Mouse (Mus musculus): Measurements from ENCODE around the gene Zfp940.
A peak's percentile ranks its signal among the peaks of the same experiment; 100 is the strongest.
"Not testable (repeated sequence)": the region's sequence is repeated elsewhere in the genome, so short reads cannot be mapped to it uniquely, and the experiment has no call there.

The Zfp940 gene

GRCm38 (mm10) chr7:29853219-29853842 is at the start of gene Zfp940:
TSS of gene Zfp940 (minus strand) at chr7:29853669.
- DNase-seq (ENCODE audit: low read depth in 1 of 2, low spot score in 2 of 2) = peak in 1 of 2 experiments; percentile 41

GRCm38 (mm10) chr7:29898351-29898750 is 44.9 kb upstream of the Zfp940 start:
- no peak for DNase-seq (ENCODE audit: low read depth in 1 of 2, low spot score in 2 of 2)

GRCm38 (mm10) chr7:29892756-29893155 is 39.3 kb upstream of the Zfp940 start:
- DNase-seq (ENCODE audit: low read depth in 1 of 2, low spot score in 2 of 2) = no peak

- DNase-seq (ENCODE audit: low read depth in 1 of 2, low spot score in 2 of 2) = no peak
These were observed 37.0 kb upstream of the Zfp940 start for GRCm38 (mm10) chr7:29890501-29890900.

- no peak for DNase-seq (ENCODE audit: low read depth in 1 of 2, low spot score in 2 of 2)
These were observed 27.4 kb upstream of the Zfp940 start for GRCm38 (mm10) chr7:29880916-29881315.

GRCm38 (mm10) chr7:29880056-29880455 is 26.6 kb upstream of the Zfp940 start:
- DNase-seq (ENCODE audit: low read depth in 1 of 2, low spot score in 2 of 2) = no peak

- not testable (repeated sequence) for DNase-seq (ENCODE audit: low read depth in 1 of 2, low spot score in 2 of 2)
These were observed 24.1 kb upstream of the Zfp940 start for GRCm38 (mm10) chr7:29877561-29877960.

- DNase-seq (ENCODE audit: low read depth in 1 of 2, low spot score in 2 of 2) = no peak
These were observed 20.8 kb upstream of the Zfp940 start for GRCm38 (mm10) chr7:29874256-29874655.

GRCm38 (mm10) chr7:29861660-29862059 is 8.2 kb upstream of the Zfp940 start:
- no peak for DNase-seq (ENCODE audit: low read depth in 1 of 2, low spot score in 2 of 2)

- peak; percentile 39 to 50 for DNase-seq (ENCODE audit: low read depth in 1 of 2, low spot score in 2 of 2)
These were observed 6.4 kb upstream of the Zfp940 start, which contains the start of gene Zfp420 for GRCm38 (mm10) chr7:29859532-29860517. TSS of gene Zfp420 (plus strand) at chr7:29859979.

GRCm38 (mm10) chr7:29852831-29853218 is 644 bp downstream of the Zfp940 start:
- DNase-seq (ENCODE audit: low read depth in 1 of 2, low spot score in 2 of 2) = no peak

GRCm38 (mm10) chr7:29844616-29845015 is 8.9 kb downstream of the Zfp940 start:
- no peak for DNase-seq (ENCODE audit: low read depth in 1 of 2, low spot score in 2 of 2)

- no peak for DNase-seq (ENCODE audit: low read depth in 1 of 2, low spot score in 2 of 2)
These were observed 11.4 kb downstream of the Zfp940 start for GRCm38 (mm10) chr7:29842105-29842504.

- no peak for DNase-seq (ENCODE audit: low read depth in 1 of 2, low spot score in 2 of 2)
These were observed 14.2 kb downstream of the Zfp940 start for GRCm38 (mm10) chr7:29839256-29839655.

- no peak for DNase-seq (ENCODE audit: low read depth in 1 of 2, low spot score in 2 of 2)
These were observed 16.7 kb downstream of the Zfp940 start for GRCm38 (mm10) chr7:29836816-29837215.

- no peak for DNase-seq (ENCODE audit: low read depth in 1 of 2, low spot score in 2 of 2)
These were observed 23.7 kb downstream of the Zfp940 start for GRCm38 (mm10) chr7:29829804-29830203.

- DNase-seq (ENCODE audit: low read depth in 1 of 2, low spot score in 2 of 2) = no peak
These were observed 25.5 kb downstream of the Zfp940 start for GRCm38 (mm10) chr7:29828001-29828400.

GRCm38 (mm10) chr7:29818619-29819254 is 34.7 kb downstream of the Zfp940 start:
- DNase-seq (ENCODE audit: low read depth in 1 of 2, low spot score in 2 of 2) = peak; percentile 19 to 24

- peak; percentile 56 to 69 for DNase-seq (ENCODE audit: low read depth in 1 of 2, low spot score in 2 of 2)
These were observed 37.5 kb downstream of the Zfp940 start, which contains the start of gene Zfp790 for GRCm38 (mm10) chr7:29815910-29816429. TSS of gene Zfp790 (plus strand) at chr7:29816114.

- no peak for DNase-seq (ENCODE audit: low read depth in 1 of 2, low spot score in 2 of 2)
These were observed 38.2 kb downstream of the Zfp940 start for GRCm38 (mm10) chr7:29815061-29815784.

- DNase-seq (ENCODE audit: low read depth in 1 of 2, low spot score in 2 of 2) = no peak
These were observed 39.1 kb downstream of the Zfp940 start for GRCm38 (mm10) chr7:29814381-29814780.
